Mouse (Mus musculus) small intestine, adult 2 months (tissue): ENCODE measurements around the gene Rabgap1l.

ENCODE experiments used
- CTCF ChIP-seq: fragments of 200-500 bp; IDR thresholded peaks from 2 replicates; pipeline ENCODE4 v1.5.1; 2012; ENCODE audit warnings: low read depth, mild to moderate bottlenecking, control low read depth, inconsistent platforms, low read length, moderate library complexity, mixed read lengths; ENCODE audit not compliant: insufficient replicate concordance, insufficient read length; ENCODE audit errors: extremely low read depth
- POLR2A ChIP-seq: fragments of 200-500 bp; IDR thresholded peaks from 2 replicates; pipeline ENCODE4 v1.6.1; 2012; ENCODE audit warnings: low read depth, mild to moderate bottlenecking, control low read depth, inconsistent platforms, low read length, moderate library complexity

DNA sequence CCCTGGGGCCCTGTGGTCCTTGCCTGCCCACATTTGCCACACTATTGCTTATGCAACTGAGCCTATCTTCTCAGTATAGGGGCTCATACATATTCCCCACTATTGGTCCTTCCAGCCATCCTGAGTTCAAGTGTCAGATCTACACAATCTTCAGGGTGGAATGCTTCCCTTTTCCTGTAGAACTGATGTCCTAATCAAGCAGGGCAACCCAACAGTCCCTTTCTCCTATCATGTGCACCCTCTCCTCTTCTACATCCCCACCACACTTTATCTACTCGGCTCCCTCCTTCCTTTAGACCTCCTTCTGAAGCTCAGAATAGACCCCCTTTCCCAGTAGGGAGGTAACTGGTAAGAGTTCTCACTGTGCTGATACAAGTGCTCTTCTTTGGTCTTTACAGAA is 490.7 kb downstream of the Rabgap1l start:
- no peak for TF ChIP-seq POLR2A
- TF ChIP-seq CTCF = no peak
